Mouse (Mus musculus) gastrocnemius, postnatal 4 days (tissue): Measurements from ENCODE around the gene Pacsin2. TPM values are rescaled to one million over a fixed set of nuclear protein-coding genes. Genes with fewer than 3 reads are reported as not detected.
"Not testable (repeated sequence)": the region's sequence is repeated elsewhere in the genome, so short reads cannot be mapped to it uniquely, and the experiment has no call there.

Experiments
- DNase-seq, 2 experiments: peaks; one replicate each; pipeline ENCODE4 v3.0.0; 2021 to 2022; ENCODE audit warnings: low spot score in 2 of 2, mixed read lengths in 2 of 2
- long read RNA-seq, 2 experiments: library from polyadenylated mRNA; stranded (forward); transcript quantifications; one replicate each; pipeline ENCODE4 v2.0.0; 2021
- total RNA-seq, 2 experiments: library from RNA; stranded (reverse); gene quantifications; 2 replicates each; pipeline ENCODE4 v1.2.3; 2021

Gene Pacsin2
- total RNA-seq, result 10 to 100 TPM; 62.7 to 66.9 TPM
- long read RNA-seq, experiment 1, transcript Pacsin2-203 (11 exons, 3,693 nt), result major isoform, 65 of 90 reads
- long read RNA-seq, experiment 1, partial matches to known transcripts, result 7 of 90 reads
- long read RNA-seq, experiment 1, other reads (novel, unspliced or antisense), result 18 of 90 reads
- long read RNA-seq, experiment 2, transcript Pacsin2-203 (11 exons, 3,693 nt), result major isoform, 105 of 150 reads
- long read RNA-seq, experiment 2, partial matches to known transcripts, result 3 of 150 reads
- long read RNA-seq, experiment 2, other reads (novel, unspliced or antisense), result 40 of 150 reads

GRCm38 (mm10) chr15:83464083-83464904, at the start of gene Pacsin2:
Gene Pacsin2 (minus strand): TSS chr15:83464606.
- peak; percentile 97 to 99 for DNase-seq

GRCm38 (mm10) chr15:83512489-83513281, 48.3 kb upstream of the Pacsin2 start:
- DNase-seq, result no peak

GRCm38 (mm10) chr15:83510805-83511405, 46.5 kb upstream of the Pacsin2 start, which contains the start of gene Ttll1:
Gene Ttll1 (minus strand): TSS chr15:83510893.
- peak; percentile 86 to 93 for DNase-seq

GRCm38 (mm10) chr15:83509950-83510804, 45.8 kb upstream of the Pacsin2 start:
- DNase-seq, result no peak

GRCm38 (mm10) chr15:83501483-83501882, 37.1 kb upstream of the Pacsin2 start:
- not testable (repeated sequence) for DNase-seq

GRCm38 (mm10) chr15:83500352-83500751, 35.9 kb upstream of the Pacsin2 start:
- no peak for DNase-seq

GRCm38 (mm10) chr15:83499211-83499755, 34.9 kb upstream of the Pacsin2 start:
- DNase-seq, result no peak

GRCm38 (mm10) chr15:83497299-83497698, 32.9 kb upstream of the Pacsin2 start:
- DNase-seq, result no peak

- DNase-seq, result no peak
Observed at GRCm38 (mm10) chr15:83495787-83496367, 31.5 kb upstream of the Pacsin2 start.

- DNase-seq, result no peak
Observed at GRCm38 (mm10) chr15:83495195-83495594, 30.8 kb upstream of the Pacsin2 start.

GRCm38 (mm10) chr15:83494572-83494920, 30.1 kb upstream of the Pacsin2 start:
- no peak for DNase-seq

GRCm38 (mm10) chr15:83493856-83494571, 29.6 kb upstream of the Pacsin2 start:
- DNase-seq, result no peak

GRCm38 (mm10) chr15:83491891-83492290, 27.5 kb upstream of the Pacsin2 start:
- no peak for DNase-seq

GRCm38 (mm10) chr15:83489471-83489870, 25.1 kb upstream of the Pacsin2 start:
- DNase-seq, result no peak

GRCm38 (mm10) chr15:83487477-83488115, 23.2 kb upstream of the Pacsin2 start:
- no peak for DNase-seq

GRCm38 (mm10) chr15:83484311-83484710, 19.9 kb upstream of the Pacsin2 start:
- DNase-seq, result no peak

- no peak for DNase-seq
Observed at GRCm38 (mm10) chr15:83483482-83483881, 19.1 kb upstream of the Pacsin2 start.

- no peak for DNase-seq
Observed at GRCm38 (mm10) chr15:83482645-83483224, 18.3 kb upstream of the Pacsin2 start.
